Mouse (Mus musculus) frontal cortex, adult 2 months (tissue): Measurements from ENCODE around the gene Ccdc17. TPM values are rescaled to one million over a fixed set of nuclear protein-coding genes. Genes with fewer than 3 reads are reported as not detected.

Experiments
- DNase-seq, 2 experiments: peaks; one replicate each; pipeline ENCODE4 v3.0.0; 2022; ENCODE audit warnings: low spot score in 1 of 2; ENCODE audit errors: extremely low spot score in 1 of 2
- polyA plus RNA-seq: library from polyadenylated mRNA; depleted of rRNA; stranded (reverse); fragments of >200 nt; gene quantifications from 2 replicates; pipeline ENCODE4 v1.2.3, GENCODE M21; 2012; rRNA removed

Ccdc17 gene
- polyA plus RNA-seq, 1 experiment: 5.9 TPM

- DNase-seq: no peak
Measured at GRCm38 (mm10) chr4:116642071-116642470, 45.6 kb downstream of the Ccdc17 start.

DNA sequence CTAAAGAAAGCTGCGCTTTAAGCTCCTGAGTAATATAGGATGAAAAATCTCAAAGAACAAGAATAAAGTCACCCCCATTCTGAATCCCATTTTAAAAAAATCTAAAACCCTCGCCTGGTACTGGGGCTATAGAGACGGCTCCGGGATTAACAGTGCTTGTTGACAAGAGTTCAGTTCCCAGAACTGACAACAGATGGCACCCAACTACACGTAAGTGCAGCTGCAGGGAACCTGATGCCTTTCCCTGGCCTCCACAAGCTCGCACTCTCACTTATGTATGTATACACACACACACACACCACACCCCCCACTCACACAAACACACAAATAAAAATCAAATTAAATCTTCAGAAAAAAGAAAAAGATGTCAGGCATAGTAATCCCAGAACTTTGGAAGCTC, 47.9 kb downstream of the Ccdc17 start:
- peak in 1 of 2 experiments; percentile 34 for DNase-seq

- DNase-seq: no peak
Measured at GRCm38 (mm10) chr4:116645624-116646023, 49.2 kb downstream of the Ccdc17 start.

DNA sequence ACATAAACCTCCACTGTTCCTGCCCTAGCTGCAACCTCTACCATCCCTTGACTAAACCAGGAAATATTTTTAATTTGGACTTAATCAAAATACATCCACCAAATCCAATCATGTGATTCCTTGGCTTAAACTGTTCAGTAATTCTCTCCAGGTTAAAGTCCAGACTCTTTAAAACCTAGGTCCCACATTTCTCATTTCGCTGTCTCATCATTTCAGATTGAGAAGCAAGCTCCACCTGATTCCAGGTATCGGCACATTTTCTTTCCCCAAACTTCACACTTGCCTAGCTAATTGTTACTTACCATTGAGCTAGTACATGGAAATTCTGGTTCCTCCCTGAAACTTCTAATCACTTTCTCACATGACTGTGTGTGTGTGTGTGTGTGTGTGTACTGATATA, 53.0 kb downstream of the Ccdc17 start:
- no peak for DNase-seq

Other genes starting within 250 kb of the Ccdc17 start
- 91.5 and 91.7 TPM in 2 replicates for gene Mast2, start 132.5 kb upstream of the Ccdc17 start, polyA plus RNA-seq
- 6.7 and 8.7 TPM in 2 replicates for gene Ipp, start 89.1 kb upstream of the Ccdc17 start, polyA plus RNA-seq
- gene Tmem69, start 40.7 kb upstream of the Ccdc17 start, polyA plus RNA-seq: 7.7 and 9.5 TPM in 2 replicates
- 36.7 and 37.4 TPM in 2 replicates for gene Gpbp1l1, start 39.0 kb upstream of the Ccdc17 start, polyA plus RNA-seq
- 24.1 and 28.1 TPM in 2 replicates for gene Nasp, start 31.3 kb downstream of the Ccdc17 start, polyA plus RNA-seq
- 464 and 487 TPM in 2 replicates for gene Akr1a1, start 55.0 kb downstream of the Ccdc17 start, polyA plus RNA-seq
- gene Prdx1, start 88.9 kb downstream of the Ccdc17 start, polyA plus RNA-seq: 212 and 256 TPM in 2 replicates
- gene Mmachc, start 111.8 kb downstream of the Ccdc17 start, polyA plus RNA-seq: 18.5 and 19.5 TPM in 2 replicates
- gene Ccdc163, start 111.9 kb downstream of the Ccdc17 start, polyA plus RNA-seq: 19.4 and 22.8 TPM in 2 replicates
- 5.2 and 5.9 TPM in 2 replicates for gene Tesk2, start 124.3 kb downstream of the Ccdc17 start, polyA plus RNA-seq
- gene Toe1, start 211.0 kb downstream of the Ccdc17 start, polyA plus RNA-seq: 19.9 and 21.7 TPM in 2 replicates
- gene Mutyh, start 211.1 kb downstream of the Ccdc17 start, polyA plus RNA-seq: 5.8 and 7.2 TPM in 2 replicates
- gene Hpdl, start 225.1 kb downstream of the Ccdc17 start, polyA plus RNA-seq: 1.6 and 1.7 TPM in 2 replicates